Mouse (Mus musculus) heart, adult 2 months (tissue): Measurements from ENCODE around the gene Ccdc60.

Experiments used
- EP300 ChIP-seq: fragments of 200-500 bp; IDR thresholded peaks from 2 replicates; pipeline ENCODE4 v1.6.1; 2011; ENCODE audit warnings: low read depth, low read length, control low read depth; ENCODE audit not compliant: insufficient read depth
- POLR2A ChIP-seq: fragments of 200-500 bp; IDR thresholded peaks from 2 replicates; pipeline ENCODE4 v1.6.1; 2011; ENCODE audit warnings: mild to moderate bottlenecking, low read depth, low read length, control low read depth; ENCODE audit not compliant: insufficient read depth

DNA sequence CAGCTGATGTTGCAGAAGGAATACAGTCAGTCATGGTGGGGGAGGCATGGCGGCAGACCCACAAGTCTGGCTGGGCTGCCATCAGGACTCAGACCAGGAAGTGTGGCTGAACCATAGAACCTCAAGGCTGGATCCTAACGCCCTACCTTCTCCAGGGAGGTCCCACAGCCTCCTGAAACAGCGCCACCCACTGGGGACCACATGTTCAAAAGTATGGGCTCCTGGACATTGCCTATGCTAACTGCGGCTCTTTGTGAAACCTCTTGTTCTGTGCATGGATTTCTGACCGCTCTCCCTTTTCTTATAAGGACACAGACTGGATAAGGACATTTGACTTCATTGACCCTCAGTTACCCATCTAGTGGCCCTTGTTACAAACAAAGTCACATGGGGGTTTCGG is 64.8 kb downstream of the Ccdc60 start:
- TF ChIP-seq POLR2A (no peak), EP300 (no peak)
